Mouse (Mus musculus) hindbrain, embryonic 16.5 days (tissue): Measurements from ENCODE around the gene Prr14. TPM values are rescaled to one million over a fixed set of nuclear protein-coding genes. Genes with fewer than 3 reads are reported as not detected.
A peak's percentile ranks its signal among the peaks of the same experiment; 100 is the strongest.
"Not testable (repeated sequence)": the region's sequence is repeated elsewhere in the genome, so short reads cannot be mapped to it uniquely, and the experiment has no call there.

Experiments
- ATAC-seq: fragments of 200-750 bp; cut with Nextera tagmentation; 2 replicates; pipeline ENCODE4 v1.8.0; 2017; ENCODE audit warnings: moderate TSS enrichment, moderate library complexity
- H3K27ac ChIP-seq: fragments of 300-500 bp; sonication (generic); 2 replicates; pipeline ENCODE4 v1.5.1; 2014; ENCODE audit warnings: low read depth, mild to moderate bottlenecking, control low read depth, low read length, moderate library complexity
- H3K27me3 ChIP-seq: fragments of 300-500 bp; sonication (generic); replicated peaks from 2 replicates; pipeline ENCODE4 v1.6.1; 2014; ENCODE audit warnings: low read length; ENCODE audit not compliant: control insufficient read depth, insufficient read depth
- H3K36me3 ChIP-seq: fragments of 300-500 bp; sonication (generic); 2 replicates; pipeline ENCODE4 v1.6.1; 2014; ENCODE audit warnings: mild to moderate bottlenecking, low read length, moderate library complexity, mixed read lengths; ENCODE audit not compliant: control insufficient read depth, insufficient read depth
- H3K4me1 ChIP-seq: fragments of 300-500 bp; sonication (generic); 2 replicates; pipeline ENCODE4 v1.6.1; 2014; ENCODE audit warnings: low read depth, low read length; ENCODE audit not compliant: control insufficient read depth, insufficient read depth
- H3K4me2 ChIP-seq: fragments of 300-500 bp; sonication (generic); 2 replicates; pipeline ENCODE4 v1.6.1; 2014; ENCODE audit warnings: mild to moderate bottlenecking, low read length, control low read depth, moderate library complexity
- H3K4me3 ChIP-seq: fragments of 300-500 bp; sonication (generic); 2 replicates; pipeline ENCODE4 v1.5.1; 2014; ENCODE audit warnings: mild to moderate bottlenecking, low read length, control low read depth, moderate library complexity
- H3K9ac ChIP-seq: fragments of 300-500 bp; sonication (generic); 2 replicates; pipeline ENCODE4 v1.6.1; 2014; ENCODE audit warnings: low read depth, mild to moderate bottlenecking, control low read depth, low read length, moderate library complexity
- H3K9me3 ChIP-seq: fragments of 300-500 bp; sonication (generic); 2 replicates; pipeline ENCODE4 v1.6.1; 2014; ENCODE audit warnings: mild to moderate bottlenecking, low read length, moderate library complexity; ENCODE audit not compliant: control insufficient read depth
- WGBS: fragments of 180-500 bp; shearing (Covaris S2); extraction: QIAGEN DNeasy Blood & Tissue Kit; methylation state at CpG from one replicate; pipeline ENCODE4 v1.1.7; 2014; 5-methylcytosine and 5-hydroxymethylcytosine counted together
- polyA plus RNA-seq: library from polyadenylated mRNA; unstranded; fragments of >200 nt; fragmentation: Nextera tagmentation; extraction: Ambion mirVana; gene quantifications from 2 replicates; pipeline ENCODE4 v1.2.1, GENCODE M21; 2015

The Prr14 gene
- 29.0 and 35.2 TPM in 2 replicates for polyA plus RNA-seq

DNA sequence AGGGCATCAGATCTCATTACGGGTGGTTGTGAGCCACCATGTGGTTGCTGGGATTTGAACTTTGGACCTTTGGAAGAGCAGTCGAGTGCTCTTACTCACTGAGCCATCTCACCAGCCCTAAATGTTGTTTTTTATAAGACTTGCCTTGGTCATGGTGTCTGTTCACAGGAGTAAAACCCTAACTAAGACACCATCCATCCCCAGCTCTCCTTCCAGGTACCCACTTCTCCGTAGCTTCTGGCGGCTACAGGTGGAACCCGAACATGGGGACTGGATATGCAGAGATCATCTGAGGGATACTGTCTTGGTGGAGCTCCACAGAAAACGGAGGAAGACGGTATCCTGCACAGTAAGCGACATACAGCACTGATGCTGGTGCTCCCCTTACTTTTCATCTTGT lies at the start of gene Prr14:
Gene Prr14, plus strand, starts transcription at position 301 of the 400 bp plus-strand sequence.
- not testable (repeated sequence) for H3K4me3 ChIP-seq, ATAC-seq, H3K27ac ChIP-seq, H3K4me1 ChIP-seq, H3K4me2 ChIP-seq, H3K9ac ChIP-seq, H3K27me3 ChIP-seq, H3K9me3 ChIP-seq
- peaks cover 23% of the 10 kb centered on the region for H3K36me3 ChIP-seq
- WGBS: 95% methylated on average over 8 of the region's 8 CpGs

DNA sequence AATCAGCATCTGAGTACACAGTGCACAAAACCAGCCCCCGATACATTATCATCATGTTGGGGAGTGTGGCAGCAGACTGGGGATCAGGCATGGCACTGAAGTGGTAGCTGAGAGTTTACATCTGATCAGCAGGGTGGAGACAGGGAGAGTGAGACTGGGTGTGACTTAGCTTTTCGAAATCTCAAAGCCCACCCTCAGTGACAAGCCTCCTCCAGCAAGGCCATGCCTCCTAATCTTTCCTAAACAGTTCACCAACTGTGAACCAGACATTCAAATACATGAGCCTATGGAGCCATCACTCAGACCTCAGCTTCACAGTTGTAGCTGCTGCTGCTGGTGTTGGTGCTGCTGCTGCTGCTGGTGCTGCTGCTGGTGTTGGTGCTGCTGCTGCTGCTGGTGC lies 48.0 kb upstream of the Prr14 start:
- H3K36me3 ChIP-seq: no peaks in the 10 kb centered on the region
- 81% methylated on average over 2 of the region's 2 CpGs for WGBS

DNA sequence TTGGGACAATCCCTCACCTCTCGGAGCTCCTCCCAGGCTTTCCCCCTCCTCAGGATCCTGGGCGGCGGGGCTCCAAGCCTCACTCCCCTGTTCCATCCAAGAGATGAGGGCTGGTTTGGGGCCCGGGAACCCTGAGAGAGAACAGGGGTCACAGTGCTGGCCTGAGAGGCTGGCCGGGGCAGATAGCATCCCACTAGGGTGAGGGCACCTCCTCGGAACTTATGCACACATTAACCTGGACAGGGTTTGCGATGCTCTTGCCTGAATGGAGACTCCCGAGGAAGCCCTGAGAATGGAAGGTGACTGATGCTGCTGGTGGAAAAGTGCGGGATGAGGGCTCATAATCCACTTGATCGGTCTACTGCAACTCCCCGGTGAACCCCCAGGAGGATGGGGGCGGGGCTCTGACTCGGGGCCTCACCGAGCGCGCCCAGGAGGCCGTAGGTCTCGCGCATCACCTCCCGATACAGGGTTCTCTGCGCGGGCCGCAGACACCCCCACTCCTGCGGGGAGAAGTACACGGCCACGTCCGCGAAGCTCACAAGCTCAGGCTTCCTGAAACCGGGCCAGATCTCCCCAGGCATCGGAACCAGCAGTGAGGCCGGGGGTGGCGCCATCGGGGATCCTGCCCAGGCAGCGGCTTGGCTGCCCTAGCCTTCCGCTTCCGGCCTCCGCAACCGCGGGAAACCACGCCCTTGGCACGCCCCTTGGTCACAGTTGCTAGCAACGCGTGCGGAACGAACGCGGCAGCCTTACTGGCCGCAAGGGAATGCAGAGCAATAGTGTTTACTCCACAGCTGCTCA lies 37.8 kb upstream of the Prr14 start, which contains the start of gene Zfp688:
Gene Zfp688, minus strand, starts transcription at position 681 of the 804 bp plus-strand sequence.
- peak; percentile 97 for ATAC-seq
- Histone ChIP-seq H3K36me3 (no peaks in the 10 kb centered on the region), H3K27me3 (peaks cover 4% of the 10 kb centered on the region), H3K4me3 (peak within 1 kb of the TSS; percentile 82), H3K9ac (peak within 1 kb of the TSS; percentile 89), H3K27ac (peak within 1 kb of the TSS; percentile 87), H3K4me2 (peak within 1 kb of the TSS; percentile 87), H3K4me1 (peaks cover 11% of the 10 kb centered on the region), H3K9me3 (no peaks in the 10 kb centered on the region)
- WGBS: under 1% methylated on average over 48 of the region's 48 CpGs

More for the DNA sequence above, 48.0 kb upstream of the Prr14 start:
- no peak overlapping the region for H3K4me3 ChIP-seq
- H3K9me3 ChIP-seq: no peaks in the 10 kb centered on the region
- no peaks in the 10 kb centered on the region for H3K27me3 ChIP-seq
- no peak for ATAC-seq
- H3K9ac ChIP-seq: no peak overlapping the region
- H3K4me1 ChIP-seq: no peaks in the 10 kb centered on the region
- H3K27ac ChIP-seq: no peak overlapping the region
- no peak overlapping the region for H3K4me2 ChIP-seq

DNA sequence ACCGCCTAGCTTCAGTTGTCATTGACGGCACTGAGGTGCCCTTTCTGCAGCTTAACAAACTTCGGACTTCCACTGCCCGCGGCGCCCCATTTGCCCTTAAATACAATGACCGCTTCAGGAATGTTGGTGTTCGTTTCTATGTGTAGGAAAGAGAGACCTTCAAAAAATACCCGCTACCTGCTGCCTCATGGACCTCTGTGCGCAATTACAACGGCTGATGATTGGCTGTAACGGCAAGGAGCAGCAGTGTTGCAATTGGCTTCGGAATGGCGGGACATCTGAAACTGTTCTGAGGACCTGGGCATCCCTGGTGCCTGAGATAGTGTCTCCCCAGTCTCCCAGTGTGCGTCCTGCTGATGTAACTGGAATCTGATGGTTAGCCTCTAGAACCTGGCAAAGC lies 37.2 kb upstream of the Prr14 start:
- no peaks in the 10 kb centered on the region for H3K36me3 ChIP-seq
- H3K27ac ChIP-seq: peak overlapping the region; percentile 87
- H3K9me3 ChIP-seq: no peaks in the 10 kb centered on the region
- H3K27me3 ChIP-seq: peaks cover 4% of the 10 kb centered on the region
- H3K4me3 ChIP-seq: peak overlapping the region; percentile 82
- WGBS: 2% methylated on average over 15 of the region's 15 CpGs
- H3K4me1 ChIP-seq: peaks cover 11% of the 10 kb centered on the region
- H3K9ac ChIP-seq: peak overlapping the region; percentile 89
- peak; percentile 87 for ATAC-seq
- H3K4me2 ChIP-seq: peak overlapping the region; percentile 87

DNA sequence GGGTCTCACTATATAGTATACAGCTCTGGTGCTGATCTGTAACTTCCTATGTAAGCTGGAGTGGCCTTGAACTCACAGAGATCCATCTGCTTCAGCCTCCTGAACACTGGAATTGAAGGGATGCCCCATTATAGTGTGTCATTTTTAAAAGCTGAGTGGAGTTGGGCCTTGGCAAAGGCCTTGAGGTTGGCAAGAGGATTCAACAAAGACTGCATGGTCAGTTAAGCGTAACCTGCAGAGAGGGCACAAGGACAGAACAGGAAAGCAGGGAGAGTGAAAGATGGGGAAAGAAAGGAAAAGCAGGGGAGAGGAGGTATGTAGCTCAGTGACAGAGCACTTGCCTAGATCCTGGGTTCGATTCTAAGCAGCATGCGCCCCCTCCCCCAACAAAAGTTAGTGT lies 34.1 kb upstream of the Prr14 start:
- no peak for ATAC-seq
- Histone ChIP-seq H3K27me3 (peaks cover 4% of the 10 kb centered on the region), H3K4me2 (no peak overlapping the region), H3K36me3 (no peaks in the 10 kb centered on the region), H3K9ac (no peak overlapping the region), H3K4me1 (peaks cover 11% of the 10 kb centered on the region), H3K4me3 (no peak overlapping the region), H3K9me3 (no peaks in the 10 kb centered on the region), H3K27ac (no peak overlapping the region)
- 88% methylated on average over 3 of the region's 3 CpGs for WGBS

DNA sequence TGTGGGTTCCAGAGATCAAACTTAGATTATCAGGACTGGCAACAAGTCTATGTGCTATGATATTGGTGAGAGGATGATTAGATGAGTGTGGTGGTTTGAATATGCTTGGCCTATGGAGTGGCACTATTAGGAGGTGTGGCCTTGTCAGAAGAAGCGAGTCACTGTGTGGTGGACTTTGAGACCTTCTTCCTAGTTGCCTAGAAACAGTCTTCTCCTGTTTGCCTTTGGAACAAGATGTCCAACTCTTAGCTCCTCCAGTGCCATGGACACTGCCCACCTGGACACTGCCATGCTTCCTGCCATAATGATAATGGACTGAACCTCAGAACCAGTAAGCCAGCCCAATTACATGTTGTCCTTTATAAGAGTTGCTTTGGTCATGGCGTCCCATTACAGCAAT lies 33.5 kb upstream of the Prr14 start:
- H3K27ac ChIP-seq: no peak overlapping the region
- H3K36me3 ChIP-seq: no peaks in the 10 kb centered on the region
- no peak overlapping the region for H3K9ac ChIP-seq
- no peak for ATAC-seq
- no peak overlapping the region for H3K4me2 ChIP-seq
- peaks cover 4% of the 10 kb centered on the region for H3K27me3 ChIP-seq
- no peaks in the 10 kb centered on the region for H3K9me3 ChIP-seq
- WGBS: 89% methylated on average over 2 of the region's 2 CpGs
- no peak overlapping the region for H3K4me3 ChIP-seq
- H3K4me1 ChIP-seq: peaks cover 10% of the 10 kb centered on the region

DNA sequence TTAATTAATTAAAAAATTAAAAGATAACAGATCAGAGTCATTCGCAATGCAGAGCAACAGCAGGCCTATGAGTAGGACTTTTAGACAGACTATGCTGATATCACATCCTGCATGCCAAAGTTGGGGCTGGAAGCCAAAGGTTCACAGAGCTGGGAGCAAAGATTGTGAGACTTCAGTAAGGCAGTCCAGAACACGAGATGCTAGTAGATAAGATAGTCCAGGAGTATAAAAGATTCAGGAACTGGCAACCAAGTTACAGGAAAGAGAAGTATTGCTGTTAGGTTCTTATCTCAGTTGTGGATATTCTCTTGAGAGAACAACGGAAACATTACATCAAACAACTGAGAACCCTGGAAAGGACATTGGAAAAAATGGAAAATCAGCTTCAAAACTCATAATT lies 33.1 kb upstream of the Prr14 start:
- 77% methylated on average over 3 of the region's 3 CpGs for WGBS

DNA sequence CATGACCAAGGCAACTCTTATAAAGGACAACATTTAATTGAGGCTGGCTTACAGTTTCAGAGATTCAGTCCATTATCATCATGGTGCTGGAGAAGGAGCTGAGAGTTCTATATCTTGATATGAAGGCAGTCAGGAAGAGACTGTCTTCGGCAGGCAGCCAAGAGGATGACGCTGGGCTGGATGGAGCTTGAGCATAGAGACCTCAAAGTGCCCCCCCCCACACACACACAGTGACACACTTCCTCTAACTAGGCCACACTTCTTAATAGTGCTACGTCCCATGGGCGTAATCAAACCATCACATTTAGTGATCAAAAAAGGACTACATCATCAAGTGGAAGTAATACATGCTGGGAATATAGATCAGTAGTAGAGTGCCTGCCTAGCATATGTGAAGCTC lies 24.2 kb upstream of the Prr14 start:
- Histone ChIP-seq H3K4me2 (no peak overlapping the region), H3K4me3 (no peak overlapping the region), H3K9me3 (peaks cover 6% of the 10 kb centered on the region; the same call in 1 of the 2 replicates), H3K36me3 (no peaks in the 10 kb centered on the region), H3K9ac (no peak overlapping the region), H3K27ac (no peak overlapping the region), H3K4me1 (no peaks in the 10 kb centered on the region), H3K27me3 (no peaks in the 10 kb centered on the region)
- ATAC-seq: no peak
- 90% methylated on average over 4 of the region's 4 CpGs for WGBS

More for the DNA sequence above, 33.1 kb upstream of the Prr14 start:
- no peaks in the 10 kb centered on the region for H3K36me3 ChIP-seq
- no peak overlapping the region for H3K9ac ChIP-seq
- no peak overlapping the region for H3K4me3 ChIP-seq
- no peaks in the 10 kb centered on the region for H3K9me3 ChIP-seq
- ATAC-seq: no peak
- H3K4me1 ChIP-seq: peaks cover 5% of the 10 kb centered on the region
- peaks cover 4% of the 10 kb centered on the region for H3K27me3 ChIP-seq
- no peak overlapping the region for H3K4me2 ChIP-seq
- no peak overlapping the region for H3K27ac ChIP-seq

DNA sequence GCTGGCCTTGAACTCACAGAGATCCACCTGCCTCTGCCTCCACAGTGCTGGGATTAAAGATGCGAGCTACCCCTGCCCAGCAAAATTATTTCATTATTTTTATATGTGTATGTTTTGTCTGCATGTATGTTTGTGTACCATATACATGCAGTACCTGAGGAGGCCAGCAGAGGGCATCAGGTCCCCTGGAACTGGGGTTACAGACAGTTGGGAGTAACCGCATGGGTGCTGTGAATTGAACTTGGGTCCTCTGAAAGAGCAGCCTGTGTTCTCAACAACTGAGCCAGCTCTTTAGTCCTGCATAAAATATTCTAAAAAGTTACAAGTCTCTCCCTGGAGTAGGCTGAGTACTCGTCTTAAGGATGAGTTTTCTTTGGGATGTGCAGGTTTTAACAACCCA lies 21.7 kb upstream of the Prr14 start:
- no peaks in the 10 kb centered on the region for H3K27me3 ChIP-seq
- WGBS: 91% methylated on average over 3 of the region's 3 CpGs
- no peak overlapping the region for H3K27ac ChIP-seq
- H3K9ac ChIP-seq: no peak overlapping the region
- H3K4me1 ChIP-seq: no peaks in the 10 kb centered on the region
- H3K9me3 ChIP-seq: peaks cover 6% of the 10 kb centered on the region; the same call in 1 of the 2 replicates
- peaks cover 12% of the 10 kb centered on the region for H3K36me3 ChIP-seq
- no peak overlapping the region for H3K4me3 ChIP-seq
- H3K4me2 ChIP-seq: no peak overlapping the region
- no peak for ATAC-seq
